Mouse (Mus musculus): Measurements from ENCODE around the gene Rhbg. TPM values are rescaled to one million over a fixed set of nuclear protein-coding genes. Genes with fewer than 3 reads are reported as not detected.

The Rhbg gene
- polyA plus RNA-seq, 1 experiment, result not detected

DNA sequence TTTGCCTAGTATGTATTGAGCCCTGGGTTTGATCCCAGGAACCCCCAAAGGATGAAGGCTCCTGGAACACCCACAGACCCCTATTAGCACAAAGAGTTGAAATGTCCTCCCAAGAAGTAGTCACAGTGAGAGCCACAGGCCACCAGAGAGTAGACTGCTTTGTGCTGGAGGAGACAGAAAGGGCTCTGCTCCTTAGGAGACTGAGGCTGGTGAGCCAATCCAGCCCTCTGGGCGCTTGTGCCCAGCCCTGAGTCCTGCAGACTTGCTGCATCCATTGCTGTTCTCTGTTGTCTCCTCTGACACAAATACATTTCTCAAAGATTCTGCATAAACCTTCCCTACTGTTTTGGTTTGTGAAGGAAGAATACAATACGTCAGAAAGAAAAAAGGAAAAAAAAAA lies 43.6 kb downstream of the Rhbg start:
- no peak for DNase-seq (ENCODE audit: extremely low spot score in 1 of 2, low spot score in 1 of 2)

DNA sequence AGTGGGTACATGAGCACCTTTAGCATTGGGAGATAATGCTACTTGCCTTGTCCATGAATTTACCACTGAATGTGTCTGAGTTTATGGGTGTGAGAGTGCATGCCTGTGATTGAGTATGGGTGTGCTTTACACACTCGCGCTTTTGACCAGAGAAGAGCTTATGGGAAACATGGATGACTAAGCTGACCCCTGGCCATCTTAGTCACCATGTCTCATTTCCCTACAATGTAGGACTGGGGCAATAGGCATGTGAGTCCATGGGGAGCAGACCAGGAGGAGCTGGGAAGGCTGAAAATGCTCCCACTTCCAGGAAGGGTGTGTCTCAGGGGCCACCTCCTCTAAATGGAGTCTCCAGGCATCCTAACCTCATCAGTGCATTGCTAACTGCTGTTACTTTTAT lies 44.4 kb downstream of the Rhbg start:
- DNase-seq (ENCODE audit: extremely low spot score in 1 of 2, low spot score in 1 of 2), result no peak

DNA sequence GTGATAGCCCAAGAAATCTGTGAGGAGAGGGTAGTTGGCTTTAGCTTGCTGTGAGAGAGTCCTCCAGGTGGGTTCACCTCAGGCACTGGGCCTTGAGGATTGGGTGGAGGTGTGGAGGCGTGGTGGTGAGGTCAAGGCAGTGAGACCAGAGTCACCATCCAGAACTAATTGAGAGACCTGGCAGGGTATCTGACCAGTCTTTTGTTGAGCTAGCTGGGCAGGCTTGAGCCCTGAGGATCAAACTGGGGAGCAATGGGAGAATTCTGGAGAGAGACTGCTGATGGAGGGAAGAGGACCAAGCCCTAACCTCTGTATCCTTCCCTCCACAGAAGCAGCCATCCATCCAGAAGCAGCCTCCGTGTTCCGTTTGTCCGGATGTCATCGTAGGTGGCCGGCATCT lies 45.2 kb downstream of the Rhbg start:
- no peak for DNase-seq (ENCODE audit: extremely low spot score in 1 of 2, low spot score in 1 of 2)

DNA sequence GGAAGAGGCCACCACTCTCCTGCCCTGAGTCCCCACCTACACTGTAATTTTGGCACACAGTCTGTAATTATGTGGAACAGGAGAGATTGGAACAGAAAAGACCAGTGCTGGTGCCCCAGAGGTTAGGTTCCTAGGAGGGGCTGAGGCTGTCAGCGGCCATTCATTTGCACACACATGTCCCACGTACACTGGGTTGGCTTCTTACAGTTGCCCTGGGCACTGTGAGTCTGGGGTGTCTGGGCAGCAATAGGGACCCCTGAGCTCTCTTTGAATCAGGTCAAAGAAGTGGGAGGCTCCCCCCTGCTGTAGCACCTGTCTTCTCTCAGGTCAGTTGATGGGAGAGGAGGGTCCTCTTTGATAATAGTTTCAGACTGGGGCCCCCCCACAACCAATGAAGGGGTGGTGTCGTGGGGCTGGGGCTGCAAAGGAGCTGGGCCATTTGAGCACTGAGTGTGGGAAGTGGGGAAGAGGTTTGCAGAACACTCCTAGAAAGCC lies 46.2 kb downstream of the Rhbg start:
- DNase-seq (ENCODE audit: extremely low spot score in 1 of 2, low spot score in 1 of 2), result peak in 1 of 2 experiments; percentile 34

DNA sequence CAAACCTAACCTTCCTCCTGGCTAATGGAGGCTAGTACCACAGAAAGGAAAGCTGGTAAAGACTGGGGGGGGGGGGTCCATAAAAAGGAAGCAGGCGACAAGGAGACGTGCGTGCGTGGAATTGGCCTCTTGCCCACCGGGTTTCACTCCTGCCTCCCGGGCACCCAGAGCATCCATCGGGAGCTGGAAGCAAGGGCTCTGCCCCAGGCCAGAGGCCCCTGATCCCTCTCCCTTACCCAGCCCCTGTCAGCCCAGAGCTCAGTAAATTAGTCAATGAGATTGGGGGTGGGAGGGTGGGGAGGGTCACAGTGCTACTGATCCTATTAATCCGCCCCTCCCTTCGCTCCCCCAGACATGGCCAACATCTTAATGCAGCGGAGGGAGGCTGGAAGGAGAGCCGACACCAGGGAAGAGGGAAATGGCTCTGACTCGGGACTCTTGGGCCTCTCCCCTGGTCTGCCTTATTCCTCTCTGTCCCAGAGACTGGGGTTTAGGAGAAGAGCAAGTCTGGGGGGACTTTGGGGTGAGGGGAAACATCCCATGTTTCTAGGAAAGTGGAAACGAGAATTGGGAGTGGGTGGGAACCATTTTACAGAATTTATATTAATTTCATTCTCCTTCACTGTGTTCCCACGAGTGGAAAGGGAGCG lies 46.9 kb downstream of the Rhbg start:
- peak in 1 of 2 experiments; percentile 28 for DNase-seq (ENCODE audit: extremely low spot score in 1 of 2, low spot score in 1 of 2)

DNA sequence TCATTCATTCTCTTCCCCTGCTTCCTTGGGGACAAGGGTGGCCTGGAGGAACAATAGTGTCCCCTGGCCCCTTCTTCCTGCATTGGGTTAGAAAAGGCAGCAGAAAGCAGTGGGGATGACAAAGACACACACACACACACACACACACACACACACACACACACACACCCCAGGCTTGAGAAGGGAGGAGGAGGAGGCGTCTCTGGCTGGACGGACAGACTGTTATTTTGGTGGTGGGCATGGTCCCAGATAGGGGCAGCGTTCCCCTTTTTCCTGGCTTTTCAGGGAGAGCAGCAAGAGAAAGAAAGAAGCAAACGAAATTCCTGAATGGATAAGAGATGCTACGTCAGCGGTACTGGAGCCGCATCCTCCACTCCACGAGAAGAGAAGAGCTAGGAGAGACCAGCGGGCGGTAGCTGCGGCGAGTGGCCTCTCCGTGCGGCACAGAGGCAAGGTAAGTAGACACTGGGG lies 47.6 kb downstream of the Rhbg start:
- DNase-seq (ENCODE audit: extremely low spot score in 1 of 2, low spot score in 1 of 2), result peak in 1 of 2 experiments; percentile 81

DNA sequence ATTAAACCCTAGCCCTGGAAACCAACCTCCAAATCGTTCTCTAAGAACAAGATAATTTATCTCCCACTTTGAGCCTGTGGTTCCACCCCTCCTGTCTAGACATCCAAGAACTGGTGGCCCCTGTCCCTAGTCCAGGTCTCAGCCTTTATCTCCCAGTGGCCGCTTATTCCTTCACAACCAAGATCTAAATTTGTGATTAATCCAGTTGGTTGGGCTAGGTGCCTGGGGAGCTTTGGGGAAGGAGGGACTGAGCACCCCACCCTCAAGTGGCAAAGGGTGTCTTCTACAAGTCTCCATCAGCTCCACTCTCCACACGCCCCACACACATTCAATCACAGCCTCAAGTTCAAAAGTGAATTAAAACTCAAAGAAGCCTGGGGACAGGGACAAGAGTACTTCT lies 48.0 kb downstream of the Rhbg start:
- peak in 1 of 2 experiments; percentile 30 for DNase-seq (ENCODE audit: extremely low spot score in 1 of 2, low spot score in 1 of 2)

DNA sequence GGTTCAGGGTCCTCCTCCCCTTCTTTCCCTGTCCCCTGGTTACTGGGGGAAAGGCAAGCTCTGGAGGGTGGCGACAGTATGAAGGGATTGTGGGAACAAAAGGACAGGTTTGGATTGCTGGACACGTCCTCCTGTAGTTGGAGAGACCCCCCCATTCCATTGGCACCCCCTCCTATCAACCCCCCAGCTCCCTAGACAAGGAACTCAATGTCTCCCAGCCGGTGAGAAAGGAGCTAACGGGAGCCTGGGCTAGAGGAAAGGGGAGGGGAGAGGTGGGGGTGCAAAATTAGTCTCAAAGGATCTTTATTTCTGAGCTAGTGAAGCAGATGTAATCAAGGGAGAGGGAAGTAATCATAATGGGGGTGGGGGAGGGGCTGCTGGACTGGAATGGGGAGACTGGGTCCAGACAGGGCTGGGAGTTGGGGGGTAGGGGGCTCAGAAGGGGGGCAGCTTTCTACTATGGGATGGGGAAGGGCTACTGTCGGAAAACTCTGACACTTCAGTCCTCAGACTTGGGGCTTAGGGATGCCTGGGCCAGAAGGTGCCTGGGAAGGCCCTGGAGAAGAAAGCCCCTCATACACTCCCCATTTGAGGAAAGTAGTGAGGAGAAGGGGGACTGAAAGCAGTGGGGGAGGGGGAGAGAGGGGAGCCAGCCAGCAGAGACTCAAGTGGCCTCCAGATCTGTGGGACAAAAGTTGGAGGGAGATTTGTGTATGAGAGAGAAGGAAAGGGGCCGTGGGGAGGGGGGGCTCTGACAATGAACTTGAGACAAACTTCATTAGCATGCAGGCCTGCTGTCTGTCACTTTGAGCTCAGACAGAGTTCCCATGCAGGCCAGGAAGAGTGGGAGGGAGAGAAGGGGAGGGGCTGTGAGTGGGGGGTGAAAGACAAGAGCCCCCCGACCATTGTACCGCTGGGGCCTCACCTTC lies 48.7 kb downstream of the Rhbg start:
- peak in 1 of 2 experiments; percentile 42 for DNase-seq (ENCODE audit: extremely low spot score in 1 of 2, low spot score in 1 of 2)

DNA sequence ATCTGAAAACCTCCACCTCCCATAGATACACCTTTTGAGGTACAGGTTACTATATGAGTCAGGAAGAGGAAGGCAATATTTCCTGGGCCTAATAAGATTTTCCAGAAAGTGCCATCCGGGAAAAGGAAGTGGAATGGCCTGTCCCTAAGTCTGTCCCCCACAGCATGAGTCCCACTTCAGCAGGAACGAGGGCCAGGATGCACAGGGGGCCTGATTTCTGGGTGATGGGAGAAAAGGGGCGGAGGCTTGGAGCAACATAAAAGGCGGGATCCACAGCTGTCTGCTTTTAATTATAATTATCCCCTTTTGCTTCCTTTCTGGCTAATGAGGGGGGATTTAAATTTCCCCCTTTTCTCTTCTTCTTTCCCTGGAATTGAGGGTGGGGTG lies 49.3 kb downstream of the Rhbg start:
- DNase-seq (ENCODE audit: extremely low spot score in 1 of 2, low spot score in 1 of 2), result peak in 1 of 2 experiments; percentile 33

DNA sequence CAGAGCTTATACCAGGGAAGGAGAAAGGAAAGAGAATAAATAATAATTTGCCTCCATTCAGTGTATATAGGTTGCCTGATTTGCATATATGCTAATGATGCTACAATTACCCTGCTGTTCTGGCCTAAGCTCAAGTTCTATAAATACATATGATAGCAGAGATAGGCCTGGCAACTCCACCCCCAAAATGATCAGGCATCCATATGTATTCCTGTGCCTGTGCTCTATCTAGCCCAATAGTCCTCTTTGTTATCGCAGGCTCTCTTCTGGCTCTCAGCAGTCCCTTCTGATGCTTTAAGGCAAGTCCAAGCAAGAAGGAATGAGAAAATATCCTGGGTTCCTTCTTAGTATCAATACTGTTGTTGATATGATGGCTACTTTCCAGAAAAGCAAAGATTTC lies 49.8 kb downstream of the Rhbg start:
- peak in 1 of 2 experiments; percentile 67 for DNase-seq (ENCODE audit: extremely low spot score in 1 of 2, low spot score in 1 of 2)

DNA sequence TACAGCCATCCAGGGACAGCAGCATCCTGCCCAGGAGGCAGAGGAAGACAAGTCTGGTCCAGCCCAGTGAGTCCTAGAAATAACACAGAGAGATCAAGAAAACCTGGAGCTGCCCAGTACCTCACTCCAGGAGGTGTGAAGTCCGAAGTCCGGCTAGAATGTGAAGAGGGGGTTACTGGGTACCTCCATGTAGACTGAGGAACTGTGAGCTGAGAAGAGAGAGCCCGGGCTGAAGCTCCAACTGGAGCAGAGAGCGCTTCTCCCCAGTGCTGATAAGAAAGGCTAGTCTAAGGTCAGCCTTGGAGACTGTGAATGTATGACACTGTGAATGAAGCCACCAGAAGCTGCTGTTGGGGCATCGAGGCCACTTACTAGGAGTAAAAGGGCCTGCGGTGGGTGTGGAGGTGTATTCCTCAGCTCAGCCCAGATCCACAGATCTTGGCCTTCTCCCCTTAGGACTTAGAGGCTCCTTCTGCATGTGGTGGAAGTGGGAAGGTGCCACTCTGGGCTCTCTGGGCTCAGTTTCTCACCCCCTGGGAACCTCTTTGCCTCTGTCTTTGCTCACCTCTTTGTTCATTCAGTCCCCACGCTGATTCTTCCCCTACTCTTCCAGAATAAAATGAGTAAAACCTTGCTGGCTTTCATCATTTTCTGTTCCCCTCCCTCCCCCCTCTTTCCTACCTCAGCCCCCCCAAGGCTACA lies 50.4 kb downstream of the Rhbg start:
- no peak for DNase-seq (ENCODE audit: extremely low spot score in 1 of 2, low spot score in 1 of 2)

DNA sequence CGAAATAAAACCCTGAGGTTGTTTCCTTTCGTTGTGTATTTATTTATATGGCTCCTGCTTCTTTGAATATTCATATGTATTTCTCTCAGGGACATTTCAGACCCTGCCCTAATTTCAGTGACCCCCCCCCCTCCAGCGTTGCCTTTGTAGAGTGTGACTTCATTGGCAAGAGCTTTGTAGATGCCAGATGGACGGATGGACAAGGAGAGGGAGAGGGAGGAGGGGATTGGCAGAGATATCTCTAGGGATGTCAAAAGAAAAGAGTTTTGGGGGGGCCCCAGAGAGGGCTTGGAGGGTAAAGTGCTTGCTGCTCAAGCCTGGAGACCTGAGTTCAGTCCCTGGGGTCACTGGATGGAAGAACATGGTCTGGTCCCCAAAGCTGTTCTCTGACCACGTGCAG lies 51.1 kb downstream of the Rhbg start:
- DNase-seq (ENCODE audit: extremely low spot score in 1 of 2, low spot score in 1 of 2), result no peak

DNA sequence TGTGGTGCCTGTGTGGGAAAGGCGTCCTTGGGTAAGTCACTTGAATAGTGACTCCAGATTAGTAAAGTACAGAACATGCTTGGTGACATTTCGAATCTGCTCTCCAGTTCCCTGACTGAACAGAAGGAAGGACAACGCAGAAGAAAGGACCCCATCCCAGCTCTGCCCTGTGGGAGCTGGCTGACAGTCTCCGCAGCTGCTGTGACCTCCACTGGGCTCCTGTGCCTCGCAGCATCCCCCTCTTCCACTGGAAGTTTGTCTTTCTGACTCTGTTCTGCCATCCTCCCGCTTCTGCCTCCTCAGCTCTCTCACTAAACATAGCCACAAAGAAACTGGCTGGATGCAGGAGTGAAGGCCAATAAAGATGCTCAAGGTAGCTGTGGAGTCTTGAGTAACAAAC lies 51.5 kb downstream of the Rhbg start:
- DNase-seq (ENCODE audit: extremely low spot score in 1 of 2, low spot score in 1 of 2), result peak in 1 of 2 experiments; percentile 28

DNA sequence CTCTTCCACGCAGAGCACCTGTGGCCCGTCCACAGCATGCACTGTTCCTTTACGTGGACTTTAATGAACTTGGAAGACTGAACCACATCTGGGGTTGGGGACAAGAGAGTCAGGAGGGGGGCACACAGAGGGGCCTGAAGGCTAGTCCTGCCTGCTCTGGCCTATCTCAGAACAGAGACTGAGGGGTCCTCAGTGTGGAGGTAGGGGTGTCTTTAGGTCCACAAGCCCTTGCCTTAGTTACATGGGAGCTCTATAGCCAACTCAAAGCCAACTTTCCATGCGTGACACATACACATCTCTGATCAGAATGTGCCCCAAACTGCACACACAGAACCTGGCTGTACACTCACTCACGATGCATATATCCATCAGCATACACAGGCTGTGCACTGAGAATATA lies 52.9 kb downstream of the Rhbg start:
- no peak for DNase-seq (ENCODE audit: extremely low spot score in 1 of 2, low spot score in 1 of 2)

DNA sequence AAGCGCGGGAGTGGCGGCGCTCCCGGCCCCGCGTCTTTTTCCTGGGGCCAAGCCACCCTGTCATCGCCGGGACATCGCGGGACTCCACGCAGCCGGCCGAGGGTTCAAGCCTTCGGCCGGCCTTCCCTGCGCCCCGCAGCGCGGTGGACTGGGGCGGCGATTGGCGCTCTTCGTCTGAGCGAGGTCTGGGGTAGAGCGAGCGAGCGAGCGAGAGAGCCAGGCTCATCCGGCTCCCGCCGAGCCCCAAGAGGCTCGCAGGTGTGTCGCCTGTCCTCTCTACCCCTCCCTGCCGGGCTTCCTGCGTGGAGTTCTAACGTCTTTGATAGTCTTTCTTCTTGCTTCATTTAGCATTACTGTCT lies 53.6 kb downstream of the Rhbg start:
- no peak for DNase-seq (ENCODE audit: extremely low spot score in 1 of 2, low spot score in 1 of 2)

DNA sequence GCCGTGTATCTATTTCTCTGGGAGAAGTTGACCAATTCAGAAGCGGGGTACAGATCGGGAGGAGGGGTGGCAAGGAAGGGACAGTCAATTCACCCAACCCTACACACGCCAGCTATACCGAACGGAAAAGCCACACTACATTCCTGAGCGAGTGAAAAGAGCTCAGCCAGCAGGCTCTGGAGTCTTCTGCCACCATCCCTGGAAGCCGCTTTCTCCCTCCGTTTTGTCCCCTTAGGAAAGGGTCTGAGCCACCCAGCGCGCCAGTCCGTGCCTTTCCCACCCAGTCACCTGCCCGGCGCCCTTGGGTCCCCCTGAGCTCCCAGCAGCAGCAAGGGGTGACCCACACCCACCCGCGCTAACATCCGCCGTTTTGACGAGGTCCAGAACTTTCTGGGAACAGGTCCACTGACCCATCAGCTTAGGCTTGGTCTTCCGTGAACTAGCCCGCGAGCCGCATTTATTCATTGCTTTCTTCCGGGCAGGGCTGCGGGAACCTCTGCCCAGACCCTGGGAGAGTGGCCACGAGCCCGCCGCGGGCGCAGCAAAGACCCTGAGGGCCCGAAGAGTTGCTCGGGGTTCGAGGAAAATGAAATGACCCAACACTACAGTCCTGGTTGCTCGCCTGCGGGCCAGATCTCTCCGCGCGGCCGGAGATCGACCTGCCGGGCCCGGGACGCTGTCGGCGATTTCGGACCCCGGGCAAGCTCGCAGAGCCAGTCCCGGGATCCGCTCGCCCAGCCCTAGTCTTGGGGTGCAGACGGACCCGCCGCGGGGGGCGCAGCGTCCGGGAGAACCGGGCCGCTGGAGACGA lies 54.1 kb downstream of the Rhbg start:
- peak in 1 of 2 experiments; percentile 40 for DNase-seq (ENCODE audit: extremely low spot score in 1 of 2, low spot score in 1 of 2)

DNA sequence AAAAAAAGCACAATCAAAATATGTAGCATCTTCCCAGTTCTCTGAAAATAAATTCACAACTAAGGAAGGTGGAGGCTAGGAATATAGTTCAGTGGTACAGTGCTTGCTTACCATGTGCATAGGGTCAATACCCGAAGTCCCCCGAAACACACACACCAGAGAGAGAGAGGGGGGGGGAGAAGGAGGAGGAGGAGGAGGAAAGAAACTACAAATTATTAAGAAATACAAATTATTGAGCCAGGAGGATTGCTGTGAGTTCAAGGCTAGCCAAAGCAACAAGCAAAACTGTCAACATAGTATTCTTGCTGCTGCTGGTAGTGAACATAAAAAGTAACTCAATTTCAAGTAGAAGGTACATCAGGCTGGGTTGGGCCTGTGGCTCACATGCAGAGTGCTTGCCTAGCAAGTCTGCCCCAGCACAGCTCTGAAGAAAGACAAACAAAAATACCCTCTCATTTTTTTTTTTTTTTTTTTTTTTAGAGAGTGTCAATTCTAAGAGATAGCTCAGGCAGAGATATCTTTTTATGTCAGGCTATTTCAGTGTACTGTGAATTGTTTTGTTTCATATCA lies 54.9 kb downstream of the Rhbg start:
- DNase-seq (ENCODE audit: extremely low spot score in 1 of 2, low spot score in 1 of 2), result no peak

DNA sequence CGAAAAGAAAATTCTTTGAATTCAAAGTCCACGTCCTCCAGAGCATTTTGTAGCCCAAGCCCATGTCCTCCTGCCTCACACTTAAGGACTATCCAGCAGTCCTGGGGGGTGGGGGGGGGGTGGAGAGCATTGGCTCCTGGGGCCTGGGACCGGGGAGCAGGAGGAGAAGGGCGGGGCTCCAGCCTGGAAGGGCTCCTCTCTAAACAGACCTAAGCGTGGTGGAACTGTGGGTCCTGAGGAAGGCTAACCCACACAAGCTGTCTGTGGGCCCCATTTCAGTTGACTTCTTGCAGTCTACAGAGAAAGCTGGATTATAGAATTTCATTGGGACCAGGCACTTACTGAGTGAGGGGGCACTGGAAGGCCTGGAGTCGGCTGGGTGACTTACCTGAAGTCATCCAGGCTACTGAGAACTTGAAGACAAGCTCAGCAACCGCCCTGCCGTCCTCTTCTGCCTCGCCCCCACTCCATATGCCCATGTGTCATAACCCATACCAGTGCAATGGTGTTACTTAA lies 55.9 kb downstream of the Rhbg start:
- DNase-seq (ENCODE audit: extremely low spot score in 1 of 2, low spot score in 1 of 2), result peak in 1 of 2 experiments; percentile 25

DNA sequence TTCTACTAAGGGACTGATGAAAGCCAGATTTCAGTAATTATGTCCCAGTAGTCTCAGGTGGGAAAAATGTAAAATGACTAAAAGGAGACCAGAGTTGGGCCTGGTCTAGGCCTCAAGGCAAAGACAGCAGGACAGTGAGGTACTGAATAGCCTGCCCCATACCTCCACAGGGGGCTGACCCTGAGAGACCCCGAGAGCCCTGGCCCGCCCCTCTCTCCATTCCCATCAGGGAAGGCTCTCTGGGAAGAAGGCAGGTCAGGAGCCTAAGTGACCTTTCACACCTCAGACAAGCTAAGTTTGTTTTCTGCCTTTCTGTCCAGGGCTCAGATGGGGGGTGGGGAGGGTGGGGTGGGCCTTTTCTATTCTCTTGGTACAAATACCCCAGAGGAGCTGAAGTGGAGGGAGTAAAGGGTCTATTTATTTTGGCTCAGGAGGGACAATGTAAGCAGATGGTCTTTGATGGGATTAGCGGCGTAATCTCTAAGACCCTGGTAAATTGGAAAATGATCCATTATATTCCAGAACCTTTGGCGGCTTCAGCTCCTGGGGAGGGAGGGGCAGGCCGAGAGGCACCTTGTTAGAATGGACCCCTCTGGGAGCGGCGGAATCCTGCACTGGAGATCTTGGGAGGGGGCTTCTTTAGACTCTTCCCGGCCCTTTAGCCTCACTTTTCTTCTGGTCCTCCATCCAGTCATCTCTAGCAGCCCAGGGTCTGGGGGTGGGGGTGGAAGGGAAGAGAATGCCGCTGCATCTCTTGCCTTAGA lies 56.6 kb downstream of the Rhbg start:
- DNase-seq (ENCODE audit: extremely low spot score in 1 of 2, low spot score in 1 of 2), result no peak

Data from frontal cortex, adult 2 months (tissue).